ENCODE assay signal across 24 mouse cellular contexts in genomic region chr16:58405271-58405670, GRCm38 (mm10).
"Had no signal": no experiment of that assay in that cellular context is flagged by ENCODE, and none has a peak within 500 bp of the region (broad histone marks: within the 10 kb centered on the region; RNA-seq: fewer than 3 reads in every experiment).

No protein-coding gene starts in this region.

- H3K27ac ChIP-seq: kidney, postnatal 0 days; layer of hippocampus, adult 2 months; limb, embryonic 10.5 days; limb, embryonic 13.5 days; liver, embryonic 12.5 days; liver, embryonic 15.5 days; lung, embryonic 15.5 days; midbrain, embryonic 10.5 days; midbrain, embryonic 13.5 days; neural tube, embryonic 15.5 days; stomach, embryonic 15.5 days had no signal

- H3K4me2 ChIP-seq: limb, embryonic 13.5 days; liver, embryonic 12.5 days; liver, embryonic 15.5 days; lung, embryonic 15.5 days; midbrain, embryonic 13.5 days; neural tube, embryonic 15.5 days; stomach, embryonic 15.5 days had no signal

- H3K4me3 ChIP-seq: layer of hippocampus, adult 2 months; limb, embryonic 10.5 days; limb, embryonic 13.5 days; liver, embryonic 12.5 days; liver, embryonic 15.5 days; lung, embryonic 15.5 days; megakaryocyte, embryonic 14.5 days; midbrain, embryonic 10.5 days; midbrain, embryonic 13.5 days; myocyte; neural tube, embryonic 15.5 days; stomach, embryonic 15.5 days had no signal

- H3K9me3 ChIP-seq: limb, embryonic 10.5 days; limb, embryonic 13.5 days; liver, embryonic 12.5 days; liver, embryonic 15.5 days; lung, embryonic 15.5 days; megakaryocyte, embryonic 14.5 days; midbrain, embryonic 10.5 days; midbrain, embryonic 13.5 days; neural tube, embryonic 15.5 days; stomach, embryonic 15.5 days had no signal

- ATAC-seq: liver, embryonic 12.5 days; midbrain, embryonic 13.5 days; midbrain, embryonic 16.5 days had no signal

- H3K27me3 ChIP-seq: limb, embryonic 13.5 days; lung, embryonic 15.5 days; midbrain, embryonic 13.5 days; neural tube, embryonic 15.5 days; stomach, embryonic 15.5 days had no signal

- DNase-seq: kidney, postnatal 25 days; layer of hippocampus, adult 9-11 months; liver; lung, adult 18-20 months; lung, postnatal 10 days; lung, postnatal 36 days; right cerebral cortex, adult 18-20 months; right cerebral cortex, postnatal 25 days; spleen, adult 18-20 months; thymus, postnatal 36 days had no signal

- H3K9ac ChIP-seq: limb, embryonic 13.5 days; liver, embryonic 12.5 days; liver, embryonic 15.5 days; lung, embryonic 15.5 days; midbrain, embryonic 13.5 days; neural tube, embryonic 15.5 days; stomach, embryonic 15.5 days had no signal

- H3K36me3 ChIP-seq: limb, embryonic 10.5 days; limb, embryonic 13.5 days; liver, embryonic 12.5 days; liver, embryonic 15.5 days; lung, embryonic 15.5 days; midbrain, embryonic 10.5 days; midbrain, embryonic 13.5 days; neural tube, embryonic 15.5 days; stomach, embryonic 15.5 days had no signal
